Comparison of ENCODE assay signal across 7 mouse cellular contexts in the genomic region with DNA sequence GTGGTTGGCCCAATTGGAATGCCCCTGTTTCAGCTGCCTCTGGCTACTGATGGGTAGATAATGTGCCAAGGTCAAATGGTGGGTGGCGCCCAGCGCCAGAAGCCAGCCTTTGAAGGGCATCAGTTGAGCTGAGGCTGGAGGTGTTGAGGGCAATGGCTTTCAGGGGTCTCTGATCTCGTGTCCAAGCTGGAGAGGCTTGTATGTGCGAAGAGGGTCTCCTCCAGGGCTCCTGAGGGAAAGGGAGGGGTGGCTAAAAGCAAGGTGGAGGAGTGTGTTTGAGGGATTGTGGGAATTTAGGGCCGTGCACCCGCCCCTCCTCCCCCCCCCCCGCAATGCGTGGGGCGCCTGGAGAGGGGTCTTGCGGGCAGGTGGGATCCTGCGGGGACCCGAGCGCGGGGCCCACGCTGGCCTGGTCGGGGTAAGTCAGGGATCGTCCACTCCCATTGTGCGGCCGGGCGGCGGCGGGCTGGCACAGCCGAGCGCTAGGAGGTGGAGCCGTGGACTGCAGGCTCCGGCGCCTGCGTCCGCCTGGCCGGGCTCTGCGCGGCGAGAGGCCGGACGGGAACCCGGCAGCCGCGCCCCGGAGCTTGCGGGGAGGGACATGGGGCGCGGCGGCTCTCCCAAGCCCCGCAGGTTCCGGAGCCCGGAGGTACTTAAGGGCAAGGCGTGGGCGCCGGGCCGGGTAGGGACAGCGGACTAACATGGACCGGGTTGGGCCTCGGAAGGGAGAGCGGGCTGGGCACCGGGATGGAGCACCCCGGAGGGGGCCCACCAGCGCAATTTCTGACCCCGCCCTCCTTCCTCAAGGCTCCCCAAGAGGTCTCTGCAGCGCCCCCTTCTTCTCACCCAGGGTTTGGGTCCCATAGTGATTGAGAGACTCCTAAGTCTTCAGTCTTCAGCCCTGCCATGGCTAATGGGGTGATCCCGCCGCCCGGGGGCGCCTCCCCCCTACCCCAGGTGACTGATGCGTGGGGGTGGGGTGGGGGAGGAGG. TPM values are rescaled to one million over a fixed set of nuclear protein-coding genes. Genes with fewer than 3 reads are reported as not detected.
DNase-seq lines count a peak whose midpoint lies in the region; ATAC-seq lines count a peak whose summit lies in the region.

A gene (plus strand): TSS at position 302 of the 992 bp plus-strand sequence.

- H3K4me2 ChIP-seq in hindbrain, embryonic 15.5 days, result peak within 1 kb of the TSS; percentile 76

- peaks cover 24% of the 10 kb centered on the region; the same call in 1 of the 2 replicates for H3K36me3 ChIP-seq in hindbrain, embryonic 15.5 days

- H3K27me3 ChIP-seq in hindbrain, embryonic 15.5 days, result no peaks in the 10 kb centered on the region

- H3K4me1 ChIP-seq in hindbrain, embryonic 15.5 days (replicated peaks), result peaks cover 21% of the 10 kb centered on the region

- H3K27ac ChIP-seq in hindbrain, embryonic 15.5 days (replicated peaks), result peak within 1 kb of the TSS; percentile 77

- peak within 1 kb of the TSS; percentile 72 for H3K9ac ChIP-seq in hindbrain, embryonic 15.5 days

- WGBS in hindbrain, embryonic 15.5 days, result 1% methylated on average over 63 of the region's 64 CpGs

- H3K4me3 ChIP-seq in hindbrain, embryonic 15.5 days, result peak within 1 kb of the TSS; percentile 78

- no peaks in the 10 kb centered on the region for H3K9me3 ChIP-seq in hindbrain, embryonic 15.5 days

- peak; percentile 87 for DNase-seq in adrenal gland, adult 2 months
- DNase-seq in cerebellum, postnatal 4 days (ENCODE audit: low spot score in 2 of 2), result peak; percentile 46 to 68
- peak; percentile 72 for DNase-seq in gastrocnemius, postnatal 10 days
- DNase-seq in left cerebral cortex, adult 8-10 months (ENCODE audit: low spot score in 2 of 2), result peak in 1 of 2 experiments; percentile 58
- DNase-seq in lung, postnatal 4 days, result peak; percentile 76 to 84
- peak; percentile 27 for DNase-seq in skeletal muscle tissue, adult 2 months (ENCODE audit: low read depth, low spot score)

- ATAC-seq in hindbrain, embryonic 15.5 days (ENCODE audit: low FRiP score, low read depth), result peak; percentile 88

RNA-seq across cellular contexts. Expression of the gene that starts here (rescaled TPM):
- 100 to 1,000 TPM in 1 of 2 experiments, 10 to 100 TPM in 1; 90.4 to 111 TPM for total RNA-seq in adrenal gland, adult 2 months (2021)
- 340 and 381 TPM in 2 replicates for polyA plus RNA-seq in adrenal gland, adult 2 months (2012; rRNA removed)
- total RNA-seq in gastrocnemius, postnatal 10 days (2021), result 10 to 100 TPM in 1 of 2 experiments, 1 to 10 TPM in 1; 6.4 to 14.0 TPM
- polyA plus RNA-seq in hindbrain, embryonic 15.5 days (2015; fragmentation: Nextera tagmentation; extraction: Ambion mirVana), result 72.4 and 77.2 TPM in 2 replicates
- 100 to 1,000 TPM; 166 to 199 (median 181) TPM for total RNA-seq in left cerebral cortex, adult 8-10 months (2022)

Comparison
In these comparisons a context has a peak if more than half of its experiments do, and no peak if none do; other contexts are left out.
1. RNA of the gene that starts here (total RNA-seq): 166 to 199 TPM in left cerebral cortex, adult 8-10 months and 90.4 to 111 TPM in adrenal gland, adult 2 months; 6.4 to 14.0 TPM in gastrocnemius, postnatal 10 days; every median in the first group is over 4 times any median in the second.